Mouse (Mus musculus): ENCODE measurements around the gene Igsf9b. TPM values are rescaled to one million over a fixed set of nuclear protein-coding genes. Genes with fewer than 3 reads are reported as not detected.
A peak's percentile ranks its signal among the peaks of the same experiment; 100 is the strongest.

The Igsf9b gene
- polyA plus RNA-seq, 1 experiment from 2014 or later: 26.8 TPM

DNA sequence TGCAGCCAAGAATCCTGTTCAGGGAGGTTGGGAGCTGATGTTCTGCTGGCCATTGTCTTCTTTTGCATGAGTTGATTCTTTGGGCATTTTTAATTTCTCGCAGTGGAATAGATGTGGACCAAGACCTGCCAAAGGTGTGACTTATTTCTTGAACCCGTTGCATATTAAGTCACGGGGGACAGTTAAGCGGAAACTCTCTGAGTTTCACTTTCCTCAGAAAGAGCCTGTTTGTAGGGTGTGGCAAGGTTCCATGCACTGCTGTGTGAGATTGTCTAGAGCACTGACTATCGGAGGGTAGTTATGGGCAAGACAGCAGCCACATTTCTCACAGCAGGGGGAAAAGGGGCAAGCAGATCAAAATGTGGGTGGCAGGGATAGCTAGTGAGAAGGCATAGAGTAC, 14.4 kb downstream of the Igsf9b start:
- WGBS: 95% methylated on average over 5 of the region's 5 CpGs
- ATAC-seq: no peak
- Histone ChIP-seq H3K4me1 (ENCODE audit: control insufficient read depth, insufficient read depth, low read depth, low read length) (peaks cover 7% of the 10 kb centered on the region), H3K27me3 (replicated peaks; ENCODE audit: control insufficient read depth, insufficient read depth, low read length) (no peaks in the 10 kb centered on the region), H3K27ac (ENCODE audit: low read depth, low read length) (no peak overlapping the region), H3K4me2 (ENCODE audit: low read length) (no peak overlapping the region), H3K36me3 (ENCODE audit: control insufficient read depth, insufficient read depth, low read length) (peaks cover 7% of the 10 kb centered on the region; the same call in 1 of the 2 replicates), H3K9me3 (ENCODE audit: control insufficient read depth, low read length) (no peaks in the 10 kb centered on the region), H3K4me3 (ENCODE audit: low read length) (no peak overlapping the region), H3K9ac (ENCODE audit: low read depth, low read length) (no peak overlapping the region)

DNA sequence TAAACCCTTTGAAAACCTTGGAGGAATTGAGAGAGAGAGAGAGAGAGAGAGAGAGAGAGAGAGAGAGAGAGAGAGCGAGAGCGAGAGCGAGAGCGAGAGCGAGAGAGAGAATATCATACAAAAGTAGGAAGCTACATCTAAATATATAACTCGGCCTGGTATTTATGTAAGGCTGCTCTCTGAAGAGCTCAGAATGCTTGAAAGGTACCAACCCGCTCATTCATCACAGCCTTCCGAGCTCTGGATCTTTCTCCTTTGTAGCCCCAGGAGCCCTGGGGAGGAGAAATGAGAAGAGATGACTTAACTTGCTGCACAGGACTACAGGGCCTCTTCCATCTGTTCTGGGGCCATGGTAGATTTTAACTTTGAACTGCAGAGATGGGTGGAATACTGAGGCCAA, 22.3 kb downstream of the Igsf9b start:
- WGBS: 86% methylated on average over 8 of the region's 8 CpGs

DNA sequence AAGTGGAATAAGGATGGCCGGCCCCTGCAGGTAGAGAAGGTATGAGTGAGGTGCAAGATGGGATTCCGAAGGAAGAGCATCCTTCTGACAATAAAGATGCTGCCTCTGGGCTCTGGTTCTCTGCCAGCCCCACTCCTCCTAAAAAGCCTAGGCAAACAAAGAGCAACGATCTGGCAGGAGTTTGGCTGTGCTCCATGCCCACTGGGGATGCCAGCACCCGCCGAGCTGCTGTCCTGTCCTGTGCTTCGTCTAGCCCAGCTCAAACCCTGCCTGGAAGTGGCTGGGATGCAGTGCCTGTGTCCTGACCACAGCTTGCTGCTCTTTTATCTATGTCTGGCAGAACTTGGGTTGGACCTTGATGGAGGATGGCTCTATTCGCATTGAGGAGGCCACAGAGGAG, 23.3 kb downstream of the Igsf9b start:
- H3K4me3 ChIP-seq (ENCODE audit: low read length): no peak overlapping the region
- 49% methylated on average over 7 of the region's 7 CpGs for WGBS
- no peaks in the 10 kb centered on the region for H3K9me3 ChIP-seq (ENCODE audit: control insufficient read depth, low read length)
- H3K4me1 ChIP-seq (ENCODE audit: control insufficient read depth, insufficient read depth, low read depth, low read length): no peaks in the 10 kb centered on the region
- no peak overlapping the region for H3K4me2 ChIP-seq (ENCODE audit: low read length)
- H3K27ac ChIP-seq (ENCODE audit: low read depth, low read length): no peak overlapping the region
- ATAC-seq: peak; percentile 34
- no peak overlapping the region for H3K9ac ChIP-seq (ENCODE audit: low read depth, low read length)
- H3K36me3 ChIP-seq (ENCODE audit: control insufficient read depth, insufficient read depth, low read length): peaks cover 29% of the 10 kb centered on the region
- no peaks in the 10 kb centered on the region for H3K27me3 ChIP-seq (replicated peaks; ENCODE audit: control insufficient read depth, insufficient read depth, low read length)

More for the DNA sequence above, 22.3 kb downstream of the Igsf9b start:
- Histone ChIP-seq H3K36me3 (ENCODE audit: control insufficient read depth, insufficient read depth, low read length) (peaks cover 24% of the 10 kb centered on the region), H3K4me2 (ENCODE audit: low read length) (no peak overlapping the region), H3K4me3 (ENCODE audit: low read length) (no peak overlapping the region), H3K4me1 (ENCODE audit: control insufficient read depth, insufficient read depth, low read depth, low read length) (no peaks in the 10 kb centered on the region), H3K9ac (ENCODE audit: low read depth, low read length) (no peak overlapping the region), H3K27ac (ENCODE audit: low read depth, low read length) (no peak overlapping the region), H3K9me3 (ENCODE audit: control insufficient read depth, low read length) (no peaks in the 10 kb centered on the region), H3K27me3 (replicated peaks; ENCODE audit: control insufficient read depth, insufficient read depth, low read length) (no peaks in the 10 kb centered on the region)
- no peak for ATAC-seq

DNA sequence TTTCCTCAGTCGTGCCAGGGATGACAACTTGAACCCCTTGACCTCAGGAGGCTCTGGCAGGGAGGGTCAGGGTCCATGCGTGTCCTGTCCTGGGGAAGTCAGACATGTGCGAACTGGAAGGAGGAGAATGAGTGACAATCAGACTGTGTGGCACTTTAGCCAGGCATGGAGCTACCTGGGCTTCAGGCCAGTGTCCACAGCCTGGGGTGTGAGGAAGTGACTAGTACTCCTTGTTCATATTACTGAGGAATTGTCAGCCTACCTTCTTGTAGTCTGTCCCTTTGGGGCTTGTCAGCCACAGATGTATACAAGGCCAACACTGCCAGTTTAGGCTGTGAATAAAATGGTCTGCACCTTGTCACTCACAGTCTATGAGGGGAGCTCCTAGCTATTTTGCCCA, 24.4 kb downstream of the Igsf9b start:
- Histone ChIP-seq H3K9me3 (ENCODE audit: control insufficient read depth, low read length) (no peaks in the 10 kb centered on the region), H3K9ac (ENCODE audit: low read depth, low read length) (no peak overlapping the region), H3K4me3 (ENCODE audit: low read length) (no peak overlapping the region), H3K4me2 (ENCODE audit: low read length) (no peak overlapping the region), H3K36me3 (ENCODE audit: control insufficient read depth, insufficient read depth, low read length) (peaks cover 34% of the 10 kb centered on the region), H3K27me3 (replicated peaks; ENCODE audit: control insufficient read depth, insufficient read depth, low read length) (no peaks in the 10 kb centered on the region), H3K4me1 (ENCODE audit: control insufficient read depth, insufficient read depth, low read depth, low read length) (no peaks in the 10 kb centered on the region), H3K27ac (ENCODE audit: low read depth, low read length) (no peak overlapping the region)
- ATAC-seq: no peak
- 83% methylated on average over 3 of the region's 3 CpGs for WGBS

DNA sequence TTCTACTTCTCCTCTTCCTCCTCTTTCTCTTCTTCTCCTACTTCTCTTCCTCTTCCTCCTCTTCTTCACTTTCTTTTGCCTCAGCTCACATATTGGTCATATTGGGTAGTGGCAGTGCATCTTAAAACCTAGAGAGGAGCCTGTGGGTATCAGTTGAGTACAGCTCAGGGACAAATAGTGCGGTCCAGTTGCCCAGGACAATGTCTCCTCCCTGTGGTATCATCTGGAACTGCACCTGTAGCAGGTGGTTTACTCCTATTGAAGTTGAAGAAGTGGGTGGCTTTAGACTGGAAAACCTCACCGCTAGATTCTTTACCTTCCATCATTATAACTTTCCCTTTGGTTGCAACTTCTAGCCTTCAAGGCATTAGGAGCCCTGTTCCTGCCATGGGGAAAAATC, 26.9 kb downstream of the Igsf9b start:
- Histone ChIP-seq H3K4me3 (ENCODE audit: low read length) (no peak overlapping the region), H3K36me3 (ENCODE audit: control insufficient read depth, insufficient read depth, low read length) (peaks cover 32% of the 10 kb centered on the region), H3K4me1 (ENCODE audit: control insufficient read depth, insufficient read depth, low read depth, low read length) (no peaks in the 10 kb centered on the region), H3K27me3 (replicated peaks; ENCODE audit: control insufficient read depth, insufficient read depth, low read length) (no peaks in the 10 kb centered on the region), H3K27ac (ENCODE audit: low read depth, low read length) (no peak overlapping the region), H3K9me3 (ENCODE audit: control insufficient read depth, low read length) (no peaks in the 10 kb centered on the region), H3K4me2 (ENCODE audit: low read length) (no peak overlapping the region), H3K9ac (ENCODE audit: low read depth, low read length) (no peak overlapping the region)
- 46% methylated on average over 2 of the region's 2 CpGs for WGBS
- ATAC-seq: no peak

DNA sequence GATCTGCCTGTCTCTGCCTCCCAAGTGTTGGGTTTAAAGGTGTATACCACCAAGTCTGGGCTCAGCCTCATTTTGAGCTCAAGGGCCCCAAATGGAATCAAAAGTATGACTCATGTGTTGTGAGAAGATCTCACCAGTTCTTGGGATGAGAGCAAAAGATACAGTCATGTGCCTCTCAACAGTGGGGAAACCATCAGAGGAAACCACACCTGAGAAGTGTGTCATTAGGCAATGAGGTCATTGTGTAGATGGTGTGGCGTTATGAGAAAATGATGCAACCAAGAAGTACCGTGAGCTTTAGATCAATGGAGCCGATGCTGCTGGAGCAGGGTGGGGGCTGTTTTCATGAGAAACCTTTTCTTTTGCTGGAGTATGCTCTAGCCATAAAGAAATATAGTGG, 28.6 kb downstream of the Igsf9b start:
- Histone ChIP-seq H3K4me2 (ENCODE audit: low read length) (no peak overlapping the region), H3K4me3 (ENCODE audit: low read length) (no peak overlapping the region), H3K9me3 (ENCODE audit: control insufficient read depth, low read length) (no peaks in the 10 kb centered on the region), H3K4me1 (ENCODE audit: control insufficient read depth, insufficient read depth, low read depth, low read length) (no peaks in the 10 kb centered on the region), H3K36me3 (ENCODE audit: control insufficient read depth, insufficient read depth, low read length) (peaks cover 34% of the 10 kb centered on the region), H3K27me3 (replicated peaks; ENCODE audit: control insufficient read depth, insufficient read depth, low read length) (no peaks in the 10 kb centered on the region), H3K9ac (ENCODE audit: low read depth, low read length) (no peak overlapping the region), H3K27ac (ENCODE audit: low read depth, low read length) (no peak overlapping the region)
- no peak for ATAC-seq
- WGBS: 100% methylated on average over 3 of the region's 3 CpGs

DNA sequence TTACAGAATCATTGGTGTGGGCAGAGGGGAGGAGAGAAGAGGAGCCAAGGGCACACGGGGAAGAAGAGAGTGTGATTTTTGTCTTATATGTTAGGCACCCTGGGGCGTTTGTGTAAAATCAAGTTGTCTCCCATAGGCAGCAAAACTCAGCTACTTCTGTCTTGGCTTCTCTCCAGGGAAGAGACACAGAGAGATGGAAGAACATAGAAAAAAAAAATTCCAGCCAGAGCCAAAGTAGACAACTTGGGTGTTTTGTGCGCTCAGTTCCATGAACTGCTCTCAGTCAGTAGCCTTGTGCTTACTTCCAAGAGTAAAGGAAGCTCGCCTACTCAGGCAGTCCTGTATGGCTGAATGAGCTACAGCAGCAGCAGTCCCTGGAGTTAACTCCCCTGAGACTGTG, 31.4 kb downstream of the Igsf9b start:
- 78% methylated on average over 4 of the region's 4 CpGs for WGBS
- Histone ChIP-seq H3K9ac (ENCODE audit: low read depth, low read length) (no peak overlapping the region), H3K4me1 (ENCODE audit: control insufficient read depth, insufficient read depth, low read depth, low read length) (no peaks in the 10 kb centered on the region), H3K36me3 (ENCODE audit: control insufficient read depth, insufficient read depth, low read length) (peaks cover 31% of the 10 kb centered on the region), H3K9me3 (ENCODE audit: control insufficient read depth, low read length) (no peaks in the 10 kb centered on the region), H3K4me2 (ENCODE audit: low read length) (no peak overlapping the region), H3K27me3 (replicated peaks; ENCODE audit: control insufficient read depth, insufficient read depth, low read length) (no peaks in the 10 kb centered on the region), H3K4me3 (ENCODE audit: low read length) (no peak overlapping the region), H3K27ac (ENCODE audit: low read depth, low read length) (no peak overlapping the region)
- no peak for ATAC-seq

DNA sequence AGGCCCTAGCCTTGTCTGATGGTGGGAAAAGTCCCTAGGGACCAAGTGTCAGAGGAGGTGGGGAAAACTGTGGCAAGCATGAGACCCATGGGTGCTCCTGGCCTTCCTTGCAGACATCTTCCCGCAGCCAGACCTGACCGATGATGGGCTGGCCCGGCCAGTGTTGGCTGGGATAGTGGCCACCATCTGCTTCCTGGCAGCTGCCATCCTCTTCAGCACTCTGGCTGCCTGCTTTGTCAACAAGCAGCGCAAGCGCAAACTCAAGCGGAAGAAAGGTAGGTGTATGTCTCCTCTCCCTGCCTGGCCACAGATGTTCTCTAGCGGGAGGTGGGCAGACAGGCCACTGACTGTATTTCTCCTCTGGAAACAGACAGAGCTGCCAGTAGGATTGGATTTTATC, 32.5 kb downstream of the Igsf9b start:
- no peak overlapping the region for H3K9ac ChIP-seq (ENCODE audit: low read depth, low read length)
- ATAC-seq: 0 out of 2 replicates have a peak, but pooled peaks have one; percentile 19
- no peaks in the 10 kb centered on the region; the same call in 1 of the 2 replicates for H3K4me1 ChIP-seq (ENCODE audit: control insufficient read depth, insufficient read depth, low read depth, low read length)
- no peak overlapping the region for H3K4me2 ChIP-seq (ENCODE audit: low read length)
- peaks cover 31% of the 10 kb centered on the region for H3K36me3 ChIP-seq (ENCODE audit: control insufficient read depth, insufficient read depth, low read length)
- H3K27me3 ChIP-seq (replicated peaks; ENCODE audit: control insufficient read depth, insufficient read depth, low read length): no peaks in the 10 kb centered on the region
- no peaks in the 10 kb centered on the region for H3K9me3 ChIP-seq (ENCODE audit: control insufficient read depth, low read length)
- no peak overlapping the region for H3K27ac ChIP-seq (ENCODE audit: low read depth, low read length)
- 83% methylated on average over 7 of the region's 7 CpGs for WGBS
- no peak overlapping the region for H3K4me3 ChIP-seq (ENCODE audit: low read length)

DNA sequence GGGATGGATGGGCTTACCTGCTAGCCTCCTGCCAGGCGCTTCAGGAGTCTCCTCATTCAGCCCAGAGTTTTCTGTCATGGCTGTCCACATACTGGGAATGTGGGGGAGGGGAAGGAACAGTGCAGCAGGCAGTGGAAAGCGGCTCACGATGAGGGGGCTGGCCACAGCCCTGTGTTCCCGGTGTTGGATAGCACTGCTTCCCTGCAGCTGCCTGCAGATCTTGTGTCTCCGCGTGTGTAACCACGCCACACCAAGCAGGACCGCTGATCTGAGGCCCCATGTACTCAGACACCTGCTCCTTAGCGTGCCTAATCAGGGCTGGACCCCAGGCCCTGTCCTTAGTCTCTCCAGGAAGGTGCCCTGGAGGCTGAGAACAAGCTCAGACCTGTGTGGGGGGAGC, 35.9 kb downstream of the Igsf9b start:
- H3K4me3 ChIP-seq (ENCODE audit: low read length): no peak overlapping the region
- ATAC-seq: peak; percentile 18; the same call in 1 of the 2 replicates

More for the DNA sequence above, 35.9 kb downstream of the Igsf9b start:
- WGBS: 63% methylated on average over 9 of the region's 9 CpGs
- H3K27me3 ChIP-seq (replicated peaks; ENCODE audit: control insufficient read depth, insufficient read depth, low read length): no peaks in the 10 kb centered on the region
- no peaks in the 10 kb centered on the region; the same call in 1 of the 2 replicates for H3K4me1 ChIP-seq (ENCODE audit: control insufficient read depth, insufficient read depth, low read depth, low read length)
- no peak overlapping the region for H3K27ac ChIP-seq (ENCODE audit: low read depth, low read length)
- peaks cover 12% of the 10 kb centered on the region; the same call in 1 of the 2 replicates for H3K36me3 ChIP-seq (ENCODE audit: control insufficient read depth, insufficient read depth, low read length)
- no peaks in the 10 kb centered on the region for H3K9me3 ChIP-seq (ENCODE audit: control insufficient read depth, low read length)
- H3K4me2 ChIP-seq (ENCODE audit: low read length): no peak overlapping the region
- H3K9ac ChIP-seq (ENCODE audit: low read depth, low read length): no peak overlapping the region
